Mouse (Mus musculus) myocyte (in vitro differentiated cells): ENCODE data around the gene Dis3l2.

Source experiments
- E2F4 ChIP-seq: IDR thresholded peaks from one replicate; pipeline ENCODE4 v1.6.1; 2011; ENCODE audit warnings: mild to moderate bottlenecking, control low read depth, moderate library complexity; ENCODE audit not compliant: insufficient read depth
- POLR2A ChIP-seq: IDR thresholded peaks from one replicate; pipeline ENCODE4 v1.6.1; 2011; ENCODE audit warnings: low read depth, mild to moderate bottlenecking, control low read depth, moderate library complexity; ENCODE audit not compliant: insufficient read length

- TF ChIP-seq POLR2A (no peak), E2F4 (no peak)
Observed at GRCm38 (mm10) chr1:87011718-87012117, 308.1 kb downstream of the Dis3l2 start.
